8 mouse cellular contexts compared by ENCODE assay signal in the genomic region with DNA sequence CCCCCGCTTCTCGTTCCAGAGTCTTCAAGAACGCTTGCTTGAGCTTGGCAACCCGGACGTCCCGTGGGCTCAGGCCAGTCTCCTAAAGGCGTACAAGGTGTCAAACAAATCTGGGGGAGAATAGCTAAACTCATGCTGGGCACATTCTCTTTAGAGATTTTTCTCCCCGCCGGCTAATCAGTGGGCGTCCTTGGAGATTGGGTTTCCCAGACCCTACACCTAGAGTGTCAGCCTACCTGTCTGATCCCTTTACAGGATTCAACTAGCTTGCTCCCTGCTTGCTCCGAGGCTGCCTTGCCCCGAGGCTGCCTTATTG. TPM values are rescaled to one million over a fixed set of nuclear protein-coding genes. Genes with fewer than 3 reads are reported as not detected.
DNase-seq lines count a peak whose midpoint lies in the region; ATAC-seq lines count a peak whose summit lies in the region.

No protein-coding gene starts in this region.

- H3K4me2 ChIP-seq in liver, embryonic 16.5 days (ENCODE audit: low read depth, low read length): peak overlapping the region; percentile 74

- peaks cover 11% of the 10 kb centered on the region for H3K4me1 ChIP-seq in liver, embryonic 16.5 days (ENCODE audit: control insufficient read depth, low read depth, low read length)

- H3K9ac ChIP-seq in liver, embryonic 16.5 days (ENCODE audit: low read depth, low read length): peak overlapping the region; percentile 82

- H3K27me3 ChIP-seq in liver, embryonic 16.5 days (ENCODE audit: control insufficient read depth, insufficient read depth, low read depth, low read length): no peaks in the 10 kb centered on the region; the same call in 1 of the 2 replicates

- no peak overlapping the region for H3K27ac ChIP-seq in liver, embryonic 16.5 days (ENCODE audit: low read length)

- DNase-seq in CD4-positive, CD25-positive, alpha-beta regulatory T cell, adult 2 months (ENCODE audit: low read depth, low spot score): peak; percentile 20
- DNase-seq in thymus, postnatal 14 days: peak; percentile 30
- DNase-seq in thymus, postnatal 10 days (ENCODE audit: low spot score in 2 of 2): no peak
- no peak for DNase-seq in urinary bladder, postnatal 4 days (ENCODE audit: low spot score in 2 of 2)
- no peak for DNase-seq in adipocyte (ENCODE audit: low spot score)
- no peak for DNase-seq in ovary, postnatal 10 days (ENCODE audit: low spot score)

- H3K4me3 ChIP-seq in liver, embryonic 16.5 days (ENCODE audit: low read depth, low read length): peak overlapping the region; percentile 75

- ATAC-seq in CD4-positive, CD25-positive, alpha-beta regulatory T cell, adult 4 months: no peak
- no peak for ATAC-seq in liver, embryonic 16.5 days (ENCODE audit: low read depth)

- no peaks in the 10 kb centered on the region for H3K36me3 ChIP-seq in liver, embryonic 16.5 days (ENCODE audit: control insufficient read depth, insufficient read depth)

- H3K9me3 ChIP-seq in liver, embryonic 16.5 days (replicated peaks; ENCODE audit: control insufficient read depth, low read length): no peaks in the 10 kb centered on the region

- WGBS in liver, embryonic 16.5 days (ENCODE audit: insufficient replicate concordance): 3% methylated on average over 12 of the region's 12 CpGs

RNA-seq across cellular contexts. Expression of gene Anxa11, which starts 0.7 kb away (rescaled TPM):
- polyA plus RNA-seq in CD4-positive, CD25-positive, alpha-beta regulatory T cell, adult 4 months (2017; shearing (Covaris generic)): 10 to 100 TPM; 59.7 to 84.6 TPM
- polyA plus RNA-seq in liver, embryonic 16.5 days (2015; fragmentation: Nextera tagmentation; extraction: Ambion mirVana): 11.4 and 13.3 TPM in 2 replicates

Comparison
In these comparisons a context has a peak if more than half of its experiments do, and no peak if none do; other contexts are left out.
1. DNase-seq: peak in CD4-positive, CD25-positive, alpha-beta regulatory T cell, adult 2 months (single experiment) and thymus, postnatal 14 days (single experiment); none in thymus, postnatal 10 days (0 of 2), urinary bladder, postnatal 4 days (0 of 2), adipocyte (single experiment) and ovary, postnatal 10 days (single experiment).